Mouse (Mus musculus): Measurements from ENCODE around the gene Abcb6. TPM values are rescaled to one million over a fixed set of nuclear protein-coding genes. Genes with fewer than 3 reads are reported as not detected.

The Abcb6 gene
- polyA plus RNA-seq, 1 experiment from 2014 or later = 39.7 TPM

- 2% methylated on average over 38 of the region's 38 CpGs for WGBS
- H3K27ac ChIP-seq = no peak overlapping the region
- ATAC-seq (ENCODE audit: low FRiP score) (peak; percentile 49), DNase-seq (ENCODE audit: low spot score) (no peak)
- peak overlapping the region; percentile 89 for H3K4me2 ChIP-seq (replicated peaks)
- H3K36me3 ChIP-seq (replicated peaks; ENCODE audit: control insufficient read depth, insufficient read depth) = peaks cover 21% of the 10 kb centered on the region
- no peaks in the 10 kb centered on the region for H3K9me3 ChIP-seq (ENCODE audit: control insufficient read depth, low read length)
- peaks cover 61% of the 10 kb centered on the region for H3K27me3 ChIP-seq (ENCODE audit: control insufficient read depth, insufficient read depth, low read length)
- H3K9ac ChIP-seq = peak overlapping the region; percentile 58
- H3K4me3 ChIP-seq (replicated peaks; ENCODE audit: low read length) = peak overlapping the region; percentile 53
- H3K4me1 ChIP-seq (replicated peaks; ENCODE audit: control insufficient read depth, insufficient read depth, low read length) = peaks cover 13% of the 10 kb centered on the region
Observed at GRCm38 (mm10) chr1:75218227-75219001, 38.2 kb upstream of the Abcb6 start.

- no peak overlapping the region for H3K9ac ChIP-seq
- H3K27ac ChIP-seq = no peak overlapping the region
- peaks cover 26% of the 10 kb centered on the region for H3K36me3 ChIP-seq (replicated peaks; ENCODE audit: control insufficient read depth, insufficient read depth)
- H3K27me3 ChIP-seq (ENCODE audit: control insufficient read depth, insufficient read depth, low read length) = peaks cover 59% of the 10 kb centered on the region
- 3% methylated on average over 6 of the region's 6 CpGs for WGBS
- ATAC-seq (ENCODE audit: low FRiP score) (no peak), DNase-seq (ENCODE audit: low spot score) (no peak)
- H3K9me3 ChIP-seq (ENCODE audit: control insufficient read depth, low read length) = no peaks in the 10 kb centered on the region
- peak overlapping the region; percentile 53 for H3K4me3 ChIP-seq (replicated peaks; ENCODE audit: low read length)
- peaks cover 13% of the 10 kb centered on the region for H3K4me1 ChIP-seq (replicated peaks; ENCODE audit: control insufficient read depth, insufficient read depth, low read length)
- H3K4me2 ChIP-seq (replicated peaks) = peak overlapping the region; percentile 89; the same call in 1 of the 2 replicates
Observed at GRCm38 (mm10) chr1:75217893-75218226, 37.7 kb upstream of the Abcb6 start.

- no peak overlapping the region for H3K4me2 ChIP-seq (replicated peaks)
- 83% methylated on average over 13 of the region's 13 CpGs for WGBS
Observed at GRCm38 (mm10) chr1:75216797-75217585, 36.8 kb upstream of the Abcb6 start.

GRCm38 (mm10) chr1:75215785-75216184 is 35.6 kb upstream of the Abcb6 start:
- no peak overlapping the region for H3K9ac ChIP-seq
- DNase-seq (ENCODE audit: low spot score) (no peak), ATAC-seq (ENCODE audit: low FRiP score) (no peak)
- 92% methylated on average over 9 of the region's 9 CpGs for WGBS
- H3K27me3 ChIP-seq (ENCODE audit: control insufficient read depth, insufficient read depth, low read length) = peaks cover 47% of the 10 kb centered on the region
- peaks cover 23% of the 10 kb centered on the region for H3K4me1 ChIP-seq (replicated peaks; ENCODE audit: control insufficient read depth, insufficient read depth, low read length)
- no peak overlapping the region for H3K4me3 ChIP-seq (replicated peaks; ENCODE audit: low read length)
- no peaks in the 10 kb centered on the region for H3K9me3 ChIP-seq (ENCODE audit: control insufficient read depth, low read length)
- H3K27ac ChIP-seq = no peak overlapping the region
- peaks cover 35% of the 10 kb centered on the region for H3K36me3 ChIP-seq (replicated peaks; ENCODE audit: control insufficient read depth, insufficient read depth)
- H3K4me2 ChIP-seq (replicated peaks) = no peak overlapping the region

More at GRCm38 (mm10) chr1:75216797-75217585, 36.8 kb upstream of the Abcb6 start:
- no peaks in the 10 kb centered on the region for H3K9me3 ChIP-seq (ENCODE audit: control insufficient read depth, low read length)
- no peak overlapping the region for H3K27ac ChIP-seq
- H3K4me3 ChIP-seq (replicated peaks; ENCODE audit: low read length) = no peak overlapping the region
- no peak overlapping the region for H3K9ac ChIP-seq
- H3K36me3 ChIP-seq (replicated peaks; ENCODE audit: control insufficient read depth, insufficient read depth) = peaks cover 33% of the 10 kb centered on the region
- peaks cover 13% of the 10 kb centered on the region for H3K4me1 ChIP-seq (replicated peaks; ENCODE audit: control insufficient read depth, insufficient read depth, low read length)
- ATAC-seq (ENCODE audit: low FRiP score) = no peak
- peaks cover 58% of the 10 kb centered on the region for H3K27me3 ChIP-seq (ENCODE audit: control insufficient read depth, insufficient read depth, low read length)
- no peak for DNase-seq (ENCODE audit: low spot score)

GRCm38 (mm10) chr1:75214886-75215285 is 34.7 kb upstream of the Abcb6 start:
- Histone ChIP-seq H3K4me1 (replicated peaks; ENCODE audit: control insufficient read depth, insufficient read depth, low read length) (peaks cover 27% of the 10 kb centered on the region), H3K36me3 (replicated peaks; ENCODE audit: control insufficient read depth, insufficient read depth) (peaks cover 35% of the 10 kb centered on the region), H3K9ac (no peak overlapping the region), H3K27me3 (ENCODE audit: control insufficient read depth, insufficient read depth, low read length) (peaks cover 38% of the 10 kb centered on the region), H3K27ac (no peak overlapping the region), H3K4me2 (replicated peaks) (no peak overlapping the region), H3K4me3 (replicated peaks; ENCODE audit: low read length) (no peak overlapping the region), H3K9me3 (ENCODE audit: control insufficient read depth, low read length) (no peaks in the 10 kb centered on the region)
- DNase-seq (ENCODE audit: low spot score) (no peak), ATAC-seq (ENCODE audit: low FRiP score) (no peak)
- WGBS = 80% methylated on average over 5 of the region's 5 CpGs

- no peaks in the 10 kb centered on the region for H3K9me3 ChIP-seq (ENCODE audit: control insufficient read depth, low read length)
- ATAC-seq (ENCODE audit: low FRiP score) (no peak), DNase-seq (ENCODE audit: low spot score) (no peak)
- H3K4me2 ChIP-seq (replicated peaks) = no peak overlapping the region
- no peak overlapping the region for H3K27ac ChIP-seq
- no peak overlapping the region for H3K9ac ChIP-seq
- peaks cover 28% of the 10 kb centered on the region for H3K4me1 ChIP-seq (replicated peaks; ENCODE audit: control insufficient read depth, insufficient read depth, low read length)
- H3K36me3 ChIP-seq (replicated peaks; ENCODE audit: control insufficient read depth, insufficient read depth) = peaks cover 35% of the 10 kb centered on the region
- H3K27me3 ChIP-seq (ENCODE audit: control insufficient read depth, insufficient read depth, low read length) = peaks cover 33% of the 10 kb centered on the region
- no peak overlapping the region for H3K4me3 ChIP-seq (replicated peaks; ENCODE audit: low read length)
- WGBS = 71% methylated on average over 2 of the region's 2 CpGs
Observed at GRCm38 (mm10) chr1:75214442-75214841, 34.2 kb upstream of the Abcb6 start.

- 94% methylated on average over 7 of the region's 7 CpGs for WGBS
- H3K9ac ChIP-seq = no peak overlapping the region
- DNase-seq (ENCODE audit: low spot score) = no peak
- H3K36me3 ChIP-seq (replicated peaks; ENCODE audit: control insufficient read depth, insufficient read depth) = peaks cover 35% of the 10 kb centered on the region
- H3K4me3 ChIP-seq (replicated peaks; ENCODE audit: low read length) = no peak overlapping the region
- no peaks in the 10 kb centered on the region for H3K9me3 ChIP-seq (ENCODE audit: control insufficient read depth, low read length)
- peaks cover 20% of the 10 kb centered on the region for H3K27me3 ChIP-seq (ENCODE audit: control insufficient read depth, insufficient read depth, low read length)
- H3K4me1 ChIP-seq (replicated peaks; ENCODE audit: control insufficient read depth, insufficient read depth, low read length) = peaks cover 28% of the 10 kb centered on the region
- H3K4me2 ChIP-seq (replicated peaks) = no peak overlapping the region
- ATAC-seq (ENCODE audit: low FRiP score) = no peak
- no peak overlapping the region for H3K27ac ChIP-seq
Observed at GRCm38 (mm10) chr1:75213096-75213495, 32.9 kb upstream of the Abcb6 start.

GRCm38 (mm10) chr1:75212542-75212941 is 32.4 kb upstream of the Abcb6 start:
- ATAC-seq (ENCODE audit: low FRiP score) (no peak), DNase-seq (ENCODE audit: low spot score) (no peak)
- H3K36me3 ChIP-seq (replicated peaks; ENCODE audit: control insufficient read depth, insufficient read depth) = peaks cover 35% of the 10 kb centered on the region
- H3K4me2 ChIP-seq (replicated peaks) = no peak overlapping the region
- no peaks in the 10 kb centered on the region for H3K9me3 ChIP-seq (ENCODE audit: control insufficient read depth, low read length)
- H3K4me1 ChIP-seq (replicated peaks; ENCODE audit: control insufficient read depth, insufficient read depth, low read length) = peaks cover 28% of the 10 kb centered on the region
- WGBS = 79% methylated on average over 4 of the region's 4 CpGs
- H3K27me3 ChIP-seq (ENCODE audit: control insufficient read depth, insufficient read depth, low read length) = peaks cover 15% of the 10 kb centered on the region
- no peak overlapping the region for H3K27ac ChIP-seq
- no peak overlapping the region for H3K9ac ChIP-seq
- H3K4me3 ChIP-seq (replicated peaks; ENCODE audit: low read length) = no peak overlapping the region

GRCm38 (mm10) chr1:75211141-75211708 is 31.0 kb upstream of the Abcb6 start:
- H3K27me3 ChIP-seq (ENCODE audit: control insufficient read depth, insufficient read depth, low read length) = peaks cover 3% of the 10 kb centered on the region; the same call in 1 of the 2 replicates
- DNase-seq (ENCODE audit: low spot score) = no peak
- no peak; the same call in 1 of the 2 replicates for ATAC-seq (ENCODE audit: low FRiP score)
- peak overlapping the region; percentile 79 for H3K4me3 ChIP-seq (replicated peaks; ENCODE audit: low read length)
- peak overlapping the region; percentile 93 for H3K4me2 ChIP-seq (replicated peaks)
- H3K36me3 ChIP-seq (replicated peaks; ENCODE audit: control insufficient read depth, insufficient read depth) = peaks cover 35% of the 10 kb centered on the region
- 13% methylated on average over 17 of the region's 17 CpGs for WGBS
- H3K9ac ChIP-seq = peak overlapping the region; percentile 82
- H3K9me3 ChIP-seq (ENCODE audit: control insufficient read depth, low read length) = no peaks in the 10 kb centered on the region
- H3K4me1 ChIP-seq (replicated peaks; ENCODE audit: control insufficient read depth, insufficient read depth, low read length) = peaks cover 28% of the 10 kb centered on the region
- H3K27ac ChIP-seq = no peak overlapping the region

Data from hindbrain, embryonic 14.5 days (tissue).